Mouse (Mus musculus) left cerebral cortex, adult 8-10 months (tissue): ENCODE data around the gene Serpine1. TPM values are rescaled to one million over a fixed set of nuclear protein-coding genes. Genes with fewer than 3 reads are reported as not detected.
A peak's percentile ranks its signal among the peaks of the same experiment; 100 is the strongest.
"Not testable (repeated sequence)": the region's sequence is repeated elsewhere in the genome, so short reads cannot be mapped to it uniquely, and the experiment has no call there.

Source experiments
- DNase-seq, 2 experiments: peaks; one replicate each; pipeline ENCODE4 v3.0.0; 2022; ENCODE audit warnings: low spot score in 2 of 2
- total RNA-seq, 4 experiments: library from RNA; stranded (reverse); gene quantifications; 2 replicates each; pipeline ENCODE4 v1.2.4; 2022

Serpine1 gene
- total RNA-seq: 1 to 10 TPM; 1.1 to 2.7 (median 1.9) TPM

- peak in 1 of 2 experiments; percentile 74 for DNase-seq
These were observed at the start of gene Serpine1 for GRCm38 (mm10) chr5:137072079-137072960. TSS of gene Serpine1 (minus strand) at chr5:137072268.

- no peak for DNase-seq
These were observed 49.2 kb upstream of the Serpine1 start for GRCm38 (mm10) chr5:137121280-137121679.

GRCm38 (mm10) chr5:137118878-137119277 is 46.8 kb upstream of the Serpine1 start:
- DNase-seq: no peak

- not testable (repeated sequence) for DNase-seq
These were observed 45.9 kb upstream of the Serpine1 start for GRCm38 (mm10) chr5:137117994-137118393.

GRCm38 (mm10) chr5:137116987-137117386 is 44.9 kb upstream of the Serpine1 start:
- no peak for DNase-seq

- DNase-seq: no peak
These were observed 44.1 kb upstream of the Serpine1 start, which contains the start of gene Trim56 for GRCm38 (mm10) chr5:137115866-137116847. TSS of gene Trim56 (minus strand) at chr5:137116209.

GRCm38 (mm10) chr5:137114891-137115561 is 43.0 kb upstream of the Serpine1 start:
- DNase-seq: no peak

- DNase-seq: no peak
These were observed 39.7 kb upstream of the Serpine1 start for GRCm38 (mm10) chr5:137111542-137112408.

- DNase-seq: no peak
These were observed 38.8 kb upstream of the Serpine1 start for GRCm38 (mm10) chr5:137110863-137111262.

- DNase-seq: no peak
These were observed 38.0 kb upstream of the Serpine1 start for GRCm38 (mm10) chr5:137109941-137110593.

- no peak for DNase-seq
These were observed 36.0 kb upstream of the Serpine1 start for GRCm38 (mm10) chr5:137108111-137108510.

- DNase-seq: no peak
These were observed 35.6 kb upstream of the Serpine1 start for GRCm38 (mm10) chr5:137107670-137108069.

GRCm38 (mm10) chr5:137107024-137107423 is 35.0 kb upstream of the Serpine1 start:
- DNase-seq: peak; percentile 64 to 80

GRCm38 (mm10) chr5:137106434-137106833 is 34.4 kb upstream of the Serpine1 start:
- DNase-seq: no peak

GRCm38 (mm10) chr5:137103969-137104368 is 31.9 kb upstream of the Serpine1 start:
- DNase-seq: no peak

GRCm38 (mm10) chr5:137102575-137103522 is 30.8 kb upstream of the Serpine1 start:
- peak; percentile 60 to 87 for DNase-seq

GRCm38 (mm10) chr5:137102078-137102477 is 30.0 kb upstream of the Serpine1 start:
- DNase-seq: no peak

GRCm38 (mm10) chr5:137100660-137101059 is 28.6 kb upstream of the Serpine1 start:
- DNase-seq: no peak
